Mouse (Mus musculus) ES-Bruce4 (cell line): ENCODE results near the gene Smpdl3b. TPM values are rescaled to one million over a fixed set of nuclear protein-coding genes. Genes with fewer than 3 reads are reported as not detected.

Experiments used
- H3K27ac ChIP-seq: 2 replicates; pipeline ENCODE4 v1.5.1; 2012; ENCODE audit warnings: low read length, inconsistent platforms; ENCODE audit not compliant: insufficient read depth
- H3K27me3 ChIP-seq: 2 replicates; pipeline ENCODE4 v1.6.1; 2012; ENCODE audit warnings: mild to moderate bottlenecking, low read length, inconsistent platforms; ENCODE audit not compliant: control insufficient read depth, poor library complexity, insufficient read depth, severe bottlenecking
- H3K36me3 ChIP-seq: 2 replicates; pipeline ENCODE4 v1.6.1; 2012; ENCODE audit warnings: inconsistent platforms, mild to moderate bottlenecking, low read length, moderate library complexity; ENCODE audit not compliant: control insufficient read depth, poor library complexity, insufficient read depth, severe bottlenecking
- H3K4me1 ChIP-seq: one replicate; pipeline ENCODE4 v1.8.1; 2011; ENCODE audit warnings: low read length; ENCODE audit not compliant: control insufficient read depth, insufficient read depth
- H3K4me3 ChIP-seq: 2 replicates; pipeline ENCODE4 v1.5.1; 2011; ENCODE audit warnings: low read depth, mild to moderate bottlenecking, low read length
- H3K9ac ChIP-seq: 2 replicates; pipeline ENCODE4 v1.6.1; 2012; ENCODE audit warnings: low read depth, mild to moderate bottlenecking, inconsistent platforms; ENCODE audit not compliant: poor library complexity, severe bottlenecking
- H3K9me3 ChIP-seq: replicated peaks from 2 replicates; pipeline ENCODE4 v1.6.1; 2012; ENCODE audit warnings: mild to moderate bottlenecking, low read length, inconsistent platforms; ENCODE audit not compliant: control insufficient read depth, poor library complexity, insufficient read depth, severe bottlenecking
- CTCF ChIP-seq: IDR thresholded peaks from one replicate; pipeline ENCODE4 v1.8.1; 2011; ENCODE audit warnings: low read depth, low read length
- EP300 ChIP-seq: IDR thresholded peaks from 2 replicates; pipeline ENCODE4 v1.6.1; 2011; ENCODE audit warnings: low read depth, low read length; ENCODE audit not compliant: insufficient read depth
- POLR2A ChIP-seq: IDR thresholded peaks from one replicate; pipeline ENCODE4 v1.8.1; 2011; ENCODE audit warnings: low read length; ENCODE audit not compliant: insufficient read depth
- polyA plus RNA-seq: library from polyadenylated mRNA; stranded (reverse); fragments of >200 nt; gene quantifications from 2 replicates; pipeline ENCODE4 v1.2.4, GENCODE M21; 2011; ENCODE audit warnings: low read depth; ENCODE audit not compliant: missing spikeins, insufficient read depth, insufficient read length

Smpdl3b gene
- polyA plus RNA-seq, 1 experiment = 6.4 TPM

DNA sequence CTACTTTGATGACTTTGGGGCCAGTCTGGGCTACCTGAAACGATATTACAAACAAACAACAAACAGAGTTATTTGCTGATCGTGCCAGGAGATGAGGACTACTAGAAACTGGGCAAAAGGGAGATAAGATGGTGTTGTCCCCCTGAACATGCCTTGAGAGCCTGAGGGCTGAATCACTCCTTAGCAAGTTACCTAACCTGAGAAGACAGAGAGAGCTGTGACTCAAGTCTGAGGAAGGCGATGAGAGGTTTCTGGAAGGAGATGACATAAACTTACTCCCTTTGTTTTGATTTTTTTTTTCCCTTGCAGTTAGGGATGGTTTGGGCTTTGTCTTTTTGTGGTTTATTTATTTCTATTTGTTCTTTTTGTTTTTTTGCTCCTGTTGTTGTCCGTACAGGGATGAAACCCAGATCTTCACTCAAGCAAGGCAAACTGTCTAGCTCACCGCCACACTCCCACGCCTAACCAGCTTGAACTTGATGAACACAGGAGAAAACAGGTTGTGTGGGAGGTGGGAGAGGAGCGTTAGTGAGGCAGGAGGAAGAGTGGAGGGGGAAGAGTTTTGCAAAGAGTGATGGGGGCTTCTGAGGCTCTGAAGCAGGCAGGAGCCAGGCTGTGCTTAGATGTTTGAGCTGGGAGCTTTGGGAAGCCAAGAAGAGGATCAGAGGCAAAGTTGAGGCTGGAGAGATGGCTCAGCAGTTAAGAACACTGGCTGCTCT, 740 bp upstream of the Smpdl3b start:
- Histone ChIP-seq H3K36me3 (no peaks in the 10 kb centered on the region), H3K9ac (no peak overlapping the region), H3K9me3 (no peaks in the 10 kb centered on the region), H3K27ac (no peak overlapping the region), H3K27me3 (no peaks in the 10 kb centered on the region), H3K4me1 (peaks cover 3% of the 10 kb centered on the region), H3K4me3 (no peak overlapping the region)
- TF ChIP-seq POLR2A (no peak), EP300 (no peak), CTCF (no peak)

DNA sequence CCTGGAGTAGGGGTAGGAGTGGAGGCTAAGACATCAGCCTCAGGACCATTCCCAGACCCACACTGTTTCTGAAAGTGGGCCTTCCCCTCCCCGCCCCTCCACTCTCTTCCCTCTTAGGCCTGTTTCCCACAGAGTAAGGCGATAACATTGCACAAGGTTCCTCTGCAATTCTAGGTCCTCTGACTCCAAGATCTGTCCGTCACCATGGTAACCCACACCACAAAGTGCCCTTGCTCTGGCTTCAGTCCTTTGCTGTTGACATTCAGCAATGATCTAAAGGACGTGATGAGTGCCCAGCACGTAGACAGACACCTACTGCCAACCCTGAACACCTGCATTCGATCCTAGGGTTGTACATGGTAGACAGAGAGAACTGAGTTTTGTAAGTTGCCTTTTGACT, 4.1 kb downstream of the Smpdl3b start:
- Histone ChIP-seq H3K9me3 (no peaks in the 10 kb centered on the region), H3K27me3 (no peaks in the 10 kb centered on the region), H3K4me1 (peaks cover 5% of the 10 kb centered on the region), H3K9ac (no peak overlapping the region), H3K36me3 (no peaks in the 10 kb centered on the region), H3K27ac (no peak overlapping the region), H3K4me3 (no peak overlapping the region)
- TF ChIP-seq POLR2A = no peak

DNA sequence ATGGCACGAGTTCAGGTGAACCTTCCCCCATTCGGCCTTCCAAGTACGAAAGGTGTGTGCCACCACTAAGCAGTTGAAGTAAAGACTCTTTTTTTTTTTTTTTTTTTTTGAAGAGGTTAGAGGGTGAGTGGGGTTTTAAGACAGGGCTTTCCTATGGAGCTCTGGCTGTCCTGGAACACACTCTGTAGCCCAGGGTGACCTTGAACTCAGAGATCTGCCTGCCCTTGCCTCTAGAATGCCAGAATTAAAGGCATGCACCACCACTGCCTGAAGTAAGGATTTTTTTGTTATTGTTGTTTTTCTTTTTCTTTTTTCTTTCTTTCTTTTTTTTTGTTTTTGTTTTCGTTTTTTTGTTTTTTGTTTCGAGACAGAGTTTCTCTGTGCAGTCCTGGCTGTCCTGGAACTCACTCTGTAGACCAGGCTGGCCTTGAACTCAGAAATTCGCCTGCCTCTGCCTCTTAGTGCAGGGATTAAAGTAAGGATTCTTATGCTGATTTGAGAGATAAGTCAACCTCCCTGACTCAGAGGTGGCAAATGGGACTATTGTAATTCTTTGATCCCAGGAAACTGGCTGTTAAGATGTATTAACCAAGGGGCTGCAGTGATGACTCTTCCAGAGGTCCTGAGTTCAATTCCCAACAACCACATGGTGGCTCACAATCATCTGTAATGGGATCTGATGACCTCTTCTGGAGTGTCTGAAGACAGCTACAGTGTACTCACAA, 7.6 kb downstream of the Smpdl3b start:
- Histone ChIP-seq H3K9me3 (no peaks in the 10 kb centered on the region), H3K4me3 (no peak overlapping the region), H3K27me3 (no peaks in the 10 kb centered on the region), H3K27ac (peak overlapping the region; percentile 69), H3K9ac (no peak overlapping the region), H3K4me1 (peaks cover 11% of the 10 kb centered on the region), H3K36me3 (no peaks in the 10 kb centered on the region)
- TF ChIP-seq CTCF (no peak), EP300 (no peak), POLR2A (no peak)

DNA sequence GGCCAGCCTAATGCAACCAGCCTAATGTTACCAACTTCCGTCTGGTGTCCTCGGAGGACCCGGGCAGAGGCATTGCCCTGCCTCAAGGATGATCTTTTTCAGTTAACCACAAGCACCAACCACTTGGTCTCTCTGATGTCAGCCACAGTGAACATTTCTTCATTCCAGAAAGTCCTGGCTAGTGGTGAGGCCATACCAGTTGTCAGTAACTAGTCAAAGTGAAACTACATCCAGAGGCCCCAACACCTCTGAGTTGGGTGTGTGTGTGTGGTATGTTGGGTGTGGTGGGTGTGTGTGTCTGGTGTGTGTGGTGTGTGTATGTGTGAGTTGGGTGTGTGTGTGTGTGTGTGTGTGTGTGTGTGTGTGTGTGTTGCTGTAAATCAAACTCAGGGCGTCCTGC, 8.3 kb downstream of the Smpdl3b start:
- H3K4me3 ChIP-seq = no peak overlapping the region
- H3K9me3 ChIP-seq = no peaks in the 10 kb centered on the region
- H3K36me3 ChIP-seq = no peaks in the 10 kb centered on the region
- H3K4me1 ChIP-seq = peaks cover 11% of the 10 kb centered on the region
- H3K27me3 ChIP-seq = no peaks in the 10 kb centered on the region
- no peak overlapping the region for H3K9ac ChIP-seq
- peak overlapping the region; percentile 69 for H3K27ac ChIP-seq
- no peak for TF ChIP-seq CTCF

DNA sequence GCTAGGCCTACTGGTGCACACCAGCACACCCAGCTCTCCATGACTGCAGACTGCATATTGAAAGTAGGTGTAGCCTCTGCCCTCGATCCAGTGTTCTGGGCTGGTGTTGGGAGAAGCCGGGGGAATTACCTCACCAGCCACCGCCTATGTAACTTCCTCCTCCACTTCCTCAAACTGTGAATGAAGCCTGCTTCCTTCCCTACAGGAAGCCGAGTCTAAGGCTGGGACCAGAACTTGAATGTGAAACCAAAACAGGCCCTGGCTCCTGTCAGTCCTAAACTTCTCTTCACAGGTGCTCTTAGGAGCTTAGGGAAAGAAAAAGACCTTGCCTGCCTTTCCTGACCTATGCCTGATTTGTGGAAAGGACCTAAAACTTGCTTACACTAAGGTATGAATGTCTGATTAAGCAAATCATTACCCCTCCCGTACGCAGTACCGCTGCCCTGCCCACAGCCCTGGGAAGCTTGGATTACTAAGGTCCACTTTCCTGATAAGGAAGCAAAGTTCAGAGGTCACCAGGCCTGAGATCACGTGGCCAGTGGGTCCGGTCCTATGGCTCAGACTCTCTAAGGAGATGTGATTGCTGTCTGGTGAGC, 9.3 kb downstream of the Smpdl3b start:
- Histone ChIP-seq H3K27me3 (no peaks in the 10 kb centered on the region), H3K4me3 (no peak overlapping the region), H3K27ac (peak overlapping the region; percentile 54), H3K4me1 (peaks cover 8% of the 10 kb centered on the region), H3K9ac (no peak overlapping the region), H3K36me3 (no peaks in the 10 kb centered on the region), H3K9me3 (no peaks in the 10 kb centered on the region)
- TF ChIP-seq POLR2A (no peak), CTCF (no peak), EP300 (no peak)

DNA sequence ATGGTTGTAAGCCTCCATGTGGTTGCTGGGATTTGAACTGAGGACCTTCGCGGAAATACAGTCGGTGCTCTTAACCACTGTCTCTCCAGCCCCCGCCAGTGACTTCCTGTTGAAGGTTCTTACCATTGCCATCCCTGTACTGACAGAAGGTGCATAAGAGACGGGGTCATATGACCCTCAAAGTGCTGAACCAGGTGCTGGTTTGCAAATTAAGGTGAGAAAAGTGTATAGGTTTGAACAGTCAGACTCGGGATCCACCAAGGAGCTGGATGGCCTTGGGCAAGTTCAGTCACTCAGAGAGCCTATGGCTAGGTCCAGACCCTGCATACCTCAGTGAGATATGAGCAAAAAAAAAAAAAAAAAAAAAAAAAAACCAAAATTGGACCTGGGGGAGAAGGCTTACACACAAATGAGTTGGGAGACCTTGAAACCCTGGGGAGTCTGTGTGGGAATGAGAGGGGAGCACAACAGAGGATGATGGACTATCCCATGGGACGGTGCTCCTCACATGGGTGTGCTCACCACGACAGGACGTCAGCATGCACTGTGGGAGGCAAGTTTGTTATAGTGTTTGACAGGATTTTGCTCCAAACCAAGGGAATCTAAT, 10.0 kb downstream of the Smpdl3b start:
- no peak for TF ChIP-seq POLR2A
- TF ChIP-seq CTCF = no peak
- TF ChIP-seq EP300 = no peak
- Histone ChIP-seq H3K36me3 (no peaks in the 10 kb centered on the region), H3K9me3 (no peaks in the 10 kb centered on the region), H3K9ac (no peak overlapping the region), H3K27me3 (no peaks in the 10 kb centered on the region), H3K4me3 (no peak overlapping the region), H3K27ac (peak overlapping the region; percentile 54), H3K4me1 (peaks cover 8% of the 10 kb centered on the region)
